Mouse (Mus musculus) thymus, postnatal 14 days (tissue): ENCODE measurements around the gene Sox13.

Experiments used
- DNase-seq: peaks from one replicate; pipeline ENCODE4 v3.0.0; 2021

Gene Sox13

DNA sequence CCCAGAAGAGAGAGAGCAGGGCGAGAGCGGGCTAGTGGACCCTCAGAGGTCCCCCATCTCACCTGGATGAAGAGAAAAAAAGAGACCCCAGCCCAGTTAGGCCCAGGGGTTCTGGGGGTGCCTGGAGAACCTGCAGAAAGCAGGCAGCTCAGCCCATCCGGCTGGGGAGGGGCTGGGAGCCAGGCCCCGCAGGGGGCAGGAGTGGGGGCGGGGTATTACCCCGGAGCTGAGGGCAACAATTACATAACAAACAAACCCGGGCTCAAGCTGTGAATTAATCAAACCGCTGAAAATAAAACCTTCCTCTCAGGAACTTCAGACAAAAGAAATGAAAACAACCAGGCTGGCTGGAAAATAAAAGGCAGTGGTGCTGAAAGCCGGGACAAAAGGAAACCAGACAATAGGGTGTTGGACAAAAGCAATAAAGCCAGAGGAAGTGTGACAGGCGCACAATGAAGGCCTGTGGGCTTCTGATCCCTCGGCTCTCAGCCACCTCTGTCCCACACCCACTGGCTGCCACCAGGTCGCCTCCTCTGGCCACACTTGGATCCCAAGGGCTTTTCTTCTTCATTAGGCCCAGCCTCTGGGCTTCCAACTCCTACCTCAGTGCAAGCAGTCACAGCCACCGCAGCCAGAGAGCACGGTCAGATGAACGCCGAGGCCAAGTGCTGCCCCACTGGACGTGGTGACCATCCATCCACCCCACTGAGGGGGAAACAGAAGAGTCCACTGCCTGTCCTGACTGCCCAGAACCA, 26.5 kb downstream of the Sox13 start:
- no peak for DNase-seq

GRCm38 (mm10) chr1:133397094-133397482, 27.1 kb downstream of the Sox13 start:
- no peak for DNase-seq

- no peak for DNase-seq
Measured at GRCm38 (mm10) chr1:133396693-133397092, 27.5 kb downstream of the Sox13 start.

- no peak for DNase-seq
Measured at GRCm38 (mm10) chr1:133394702-133395101, 29.5 kb downstream of the Sox13 start.

- no peak for DNase-seq
Measured at GRCm38 (mm10) chr1:133387539-133388268, 36.5 kb downstream of the Sox13 start.

DNA sequence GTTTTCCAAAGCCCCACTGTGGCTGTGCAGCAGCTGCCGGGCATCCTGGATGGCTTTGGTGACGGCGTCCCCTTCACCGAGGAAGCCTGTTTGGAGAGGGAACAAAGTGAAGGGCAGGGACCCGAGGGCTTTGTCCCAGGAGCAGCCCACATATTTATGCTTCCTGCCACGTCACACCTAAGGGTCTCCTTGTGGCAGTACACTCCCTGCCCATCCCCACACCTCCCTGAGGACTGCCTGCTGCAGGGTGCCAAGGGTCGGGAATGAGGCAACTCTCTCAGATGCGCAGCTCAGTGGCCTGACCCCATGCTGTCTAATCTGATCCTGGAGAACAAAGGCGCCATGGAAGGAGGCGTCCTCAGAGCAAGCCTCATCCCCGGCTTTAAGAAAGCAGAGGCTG, 38.0 kb downstream of the Sox13 start:
- no peak for DNase-seq

GRCm38 (mm10) chr1:133385506-133385905, 38.7 kb downstream of the Sox13 start:
- DNase-seq: peak; percentile 90

DNA sequence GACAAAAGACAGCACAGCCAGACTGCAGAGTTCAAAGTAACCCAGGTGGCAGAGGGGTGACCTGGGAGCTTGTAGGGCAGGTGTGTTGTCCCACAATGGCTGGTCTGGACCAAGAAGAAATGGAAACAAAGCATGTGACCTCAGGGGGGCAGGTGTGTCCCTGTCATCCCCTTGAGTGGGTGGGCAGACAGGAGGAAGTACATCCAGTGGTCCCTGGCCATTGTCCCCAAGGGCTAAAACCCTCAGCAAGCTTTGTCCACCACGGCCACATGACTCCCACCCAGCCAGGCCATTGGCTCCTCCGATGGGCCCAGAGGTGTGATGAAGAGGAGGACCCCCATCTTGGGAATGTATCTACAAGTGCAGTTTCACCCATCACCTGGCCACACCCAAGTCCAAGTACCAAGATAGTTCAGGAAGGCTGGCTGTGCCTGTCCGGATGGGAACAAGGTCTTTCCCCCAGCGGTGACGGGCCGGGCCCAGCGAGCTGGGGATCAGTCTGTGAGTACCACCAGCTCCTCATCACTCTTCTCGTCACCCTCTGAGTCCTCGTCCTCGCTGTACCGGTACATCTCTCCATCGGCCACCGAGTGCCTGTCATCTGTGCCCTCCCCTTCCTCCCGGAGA, 40.9 kb downstream of the Sox13 start:
- no peak for DNase-seq

DNA sequence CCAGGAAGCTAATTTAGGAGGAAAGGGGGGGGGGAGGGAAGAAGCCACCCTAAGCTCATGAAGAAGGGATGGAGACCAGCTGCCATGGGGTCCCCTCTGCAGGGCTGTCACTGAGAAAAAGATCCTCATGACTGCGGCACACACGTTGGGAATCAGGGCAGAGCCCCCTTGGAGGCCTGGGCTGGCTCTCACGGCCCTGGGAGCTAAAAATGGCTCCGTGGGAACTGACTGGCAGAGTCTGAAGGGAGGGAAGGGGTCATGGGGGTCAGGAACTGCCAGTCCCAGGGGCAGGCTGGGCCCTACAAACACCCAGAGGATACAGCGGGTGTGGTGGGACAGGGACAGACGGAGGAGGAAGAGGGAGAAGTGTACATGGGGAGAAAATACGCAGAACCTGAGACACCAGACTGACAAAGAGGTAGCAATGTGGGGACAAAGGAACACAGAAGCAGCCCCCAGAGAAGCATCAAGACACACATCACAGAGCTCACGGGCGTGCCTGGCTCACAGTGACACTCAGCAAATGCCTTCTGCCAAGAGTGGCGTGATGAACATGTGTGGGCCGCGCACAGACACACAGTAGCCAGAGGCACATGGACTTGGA, 41.5 kb downstream of the Sox13 start:
- DNase-seq: no peak

- DNase-seq: peak; percentile 28
Measured at GRCm38 (mm10) chr1:133382008-133382407, 42.2 kb downstream of the Sox13 start.

GRCm38 (mm10) chr1:133380347-133381065, 43.7 kb downstream of the Sox13 start:
- peak; percentile 33 for DNase-seq

- DNase-seq: no peak
Measured at GRCm38 (mm10) chr1:133379986-133380320, 44.2 kb downstream of the Sox13 start.

DNA sequence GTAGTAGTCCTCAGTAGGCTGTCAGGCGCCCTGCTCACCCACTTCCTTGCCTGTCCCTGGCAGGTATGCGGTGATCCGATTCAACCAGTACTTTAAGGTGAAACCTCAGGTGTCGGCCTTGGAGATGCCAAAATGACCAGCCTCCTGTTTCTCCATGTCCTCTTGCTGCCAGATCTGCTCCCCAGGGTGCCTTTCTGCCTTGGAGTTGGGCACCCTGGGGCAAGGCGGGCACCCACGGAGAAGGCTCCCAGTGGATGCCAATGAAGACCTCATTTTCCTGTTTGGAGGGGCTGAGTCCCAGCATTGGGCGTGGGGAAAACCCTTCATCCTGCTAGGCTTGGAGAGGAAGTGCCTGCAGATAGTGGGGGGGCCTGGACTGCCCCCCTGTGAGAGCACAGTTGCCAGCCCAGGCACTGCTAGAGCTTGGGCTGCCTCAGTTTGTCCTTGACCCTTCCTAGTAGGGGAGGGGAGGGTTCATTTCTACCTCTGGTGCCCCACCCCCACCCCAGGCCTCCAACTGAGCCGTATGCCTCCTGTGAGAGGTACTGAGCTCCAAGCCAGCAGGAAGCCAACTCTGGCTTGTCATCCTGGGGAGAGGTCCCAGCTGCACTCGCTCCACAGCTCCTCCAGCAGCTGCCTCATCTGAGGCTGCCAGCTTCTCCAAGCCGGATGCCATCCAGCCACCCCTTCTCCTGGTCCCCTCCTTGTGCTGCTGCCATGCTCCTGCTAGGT, 44.8 kb downstream of the Sox13 start:
- DNase-seq: no peak

- DNase-seq: no peak
Measured at GRCm38 (mm10) chr1:133377547-133377946, 46.6 kb downstream of the Sox13 start.

DNA sequence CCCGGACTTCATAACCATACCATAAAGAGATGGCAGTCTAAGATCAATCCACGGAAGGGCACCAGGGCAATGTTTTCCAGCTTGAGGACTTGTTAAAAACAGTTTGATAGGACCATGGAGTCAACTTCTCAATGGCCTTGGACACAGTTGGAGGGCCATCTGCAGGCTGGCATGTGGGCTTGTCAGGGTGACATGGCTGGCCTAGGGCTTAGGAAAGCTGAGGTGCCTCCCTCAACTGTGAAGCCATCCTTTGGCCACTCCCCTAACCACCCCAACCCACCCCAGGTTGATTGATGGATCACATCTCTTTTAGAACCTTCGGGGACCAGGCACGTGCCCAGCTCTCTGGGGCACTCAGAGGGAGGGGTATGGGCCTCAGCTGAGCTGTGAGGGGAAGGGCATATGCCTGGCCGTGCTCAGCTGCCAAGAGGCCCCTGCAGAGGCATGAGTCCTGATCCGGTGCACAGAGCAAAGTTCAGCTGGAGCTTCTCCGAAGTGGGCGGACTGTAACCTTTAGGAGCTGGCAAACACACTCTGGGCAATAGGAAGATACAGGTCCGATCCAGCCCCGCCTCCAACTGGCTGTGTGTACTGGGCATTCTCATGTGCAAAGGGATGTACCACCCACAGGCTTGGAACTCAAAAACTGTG, 48.4 kb downstream of the Sox13 start:
- no peak for DNase-seq

DNA sequence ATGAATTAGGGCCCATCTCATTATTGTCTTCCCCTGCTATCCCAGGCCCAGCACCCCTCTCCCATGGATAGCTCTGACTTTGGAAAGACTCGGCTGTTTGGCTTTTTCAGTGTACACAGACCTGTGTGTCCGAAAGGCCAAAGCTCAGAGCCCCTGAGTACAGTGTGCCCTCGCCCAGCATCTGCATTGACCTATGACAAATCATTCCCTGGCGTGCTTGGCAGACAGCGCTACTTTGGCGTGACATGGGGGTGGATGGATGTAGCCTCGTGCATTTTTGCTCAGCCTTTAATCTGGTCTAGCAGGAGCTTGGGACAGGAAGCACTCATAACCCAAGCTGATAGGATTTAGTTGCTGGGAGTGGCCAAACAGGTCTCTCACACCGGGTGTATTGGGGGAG, 52.1 kb downstream of the Sox13 start:
- no peak for DNase-seq

- no peak for DNase-seq
Measured at GRCm38 (mm10) chr1:133371431-133371830, 52.7 kb downstream of the Sox13 start.

DNA sequence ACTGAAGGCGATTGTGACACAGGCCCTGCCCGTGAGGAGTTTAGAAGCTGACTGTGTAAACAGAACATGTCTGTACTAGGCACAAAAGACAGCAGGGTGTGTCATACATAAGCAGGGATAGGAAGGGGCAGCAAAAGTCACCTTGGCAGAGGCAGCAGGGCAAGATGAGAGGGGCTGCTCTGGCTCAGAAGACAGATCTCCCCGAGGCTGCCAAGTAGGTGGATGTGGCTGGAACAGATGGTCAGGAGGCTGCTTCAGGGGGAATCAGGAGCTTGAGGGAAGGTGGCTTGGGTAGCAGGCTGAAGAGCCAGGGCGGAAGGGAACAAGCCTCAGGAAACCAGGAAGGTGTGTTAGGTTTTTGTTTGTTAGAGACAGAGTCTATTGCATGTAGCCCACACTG, 53.8 kb downstream of the Sox13 start:
- no peak for DNase-seq

- DNase-seq: no peak
Measured at GRCm38 (mm10) chr1:133368644-133369043, 55.5 kb downstream of the Sox13 start.

GRCm38 (mm10) chr1:133367606-133368488, 56.3 kb downstream of the Sox13 start:
- DNase-seq: no peak
